Mouse (Mus musculus) embryonic stem cell, embryonic (primary cell): Measurements from ENCODE around the gene Hspb8.

Source experiments
- CTCF ChIA-PET, 4 experiments: fragments of 300-600 bp in 2 of 4; fragments of 350-600 bp in 2 of 4; sonication (Branson Sonifier 250); formaldehyde crosslinking; loops; one replicate each; lab custom pipeline; 2022; ENCODE audit warnings: inconsistent platforms in 2 of 4; lab: Charles Lee
- POLR2A ChIA-PET, 4 experiments: fragments of 300-600 bp in 2 of 4; fragments of 350-600 bp in 2 of 4; sonication (Branson Sonifier 250); formaldehyde crosslinking; loops; one replicate each; lab custom pipeline; 2022; ENCODE audit warnings: antibody characterized with exemption in 4 of 4, inconsistent platforms in 1 of 4; lab: Charles Lee

Hspb8 gene

DNA sequence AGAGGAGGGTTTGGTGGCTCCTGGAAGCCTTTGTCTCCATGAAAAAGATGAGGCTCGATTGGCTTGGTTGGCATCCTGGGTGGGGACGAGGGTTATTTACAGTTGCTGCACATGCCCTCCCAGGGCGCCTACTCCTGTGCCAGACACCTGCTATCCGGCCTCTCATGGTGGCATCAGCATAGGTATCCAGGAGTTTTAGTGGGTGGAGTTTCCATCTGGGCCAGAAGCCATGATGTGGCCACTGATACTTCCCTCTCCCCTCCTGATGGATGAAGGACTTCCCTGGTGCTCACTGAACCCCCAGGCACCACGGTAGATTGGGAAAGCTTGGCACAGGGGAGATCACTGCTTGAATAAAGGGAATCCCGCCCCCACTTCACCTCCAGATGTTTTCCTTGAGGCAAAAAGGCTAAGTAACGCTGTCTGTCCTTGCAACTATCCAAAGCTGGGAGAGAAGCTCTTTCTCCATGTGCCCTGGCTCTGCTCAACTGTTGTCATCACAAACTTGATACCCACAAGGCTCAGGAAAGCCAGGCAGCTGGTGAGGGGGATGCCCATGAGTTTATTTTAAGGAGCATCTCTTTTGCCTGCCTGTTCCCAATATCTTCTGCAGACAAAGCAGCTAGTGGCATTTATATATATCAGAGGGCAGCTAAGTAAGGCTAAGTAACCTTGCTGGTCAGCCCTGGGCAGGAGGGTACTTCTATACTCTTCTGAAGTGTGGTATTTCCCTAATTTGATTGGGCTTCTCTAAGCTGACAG is 20.2 kb upstream of the Hspb8 start:
- POLR2A ChIA-PET = interaction anchor here in 3 of 4 experiments (0.5 to 3.9 kb wide), 31 partner anchors 9 to 389 kb away, joined by 3 to 60 read pairs (median 5); partner anchors contain the start of gene Hspb8 (in 1 of the 3)
- CTCF ChIA-PET = interaction anchor here in 3 of 4 experiments (0.5 to 1.7 kb wide), 5 partner anchors 10 to 55 kb away, joined by 3 to 7 read pairs (median 4); no protein-coding TSS in a partner anchor

DNA sequence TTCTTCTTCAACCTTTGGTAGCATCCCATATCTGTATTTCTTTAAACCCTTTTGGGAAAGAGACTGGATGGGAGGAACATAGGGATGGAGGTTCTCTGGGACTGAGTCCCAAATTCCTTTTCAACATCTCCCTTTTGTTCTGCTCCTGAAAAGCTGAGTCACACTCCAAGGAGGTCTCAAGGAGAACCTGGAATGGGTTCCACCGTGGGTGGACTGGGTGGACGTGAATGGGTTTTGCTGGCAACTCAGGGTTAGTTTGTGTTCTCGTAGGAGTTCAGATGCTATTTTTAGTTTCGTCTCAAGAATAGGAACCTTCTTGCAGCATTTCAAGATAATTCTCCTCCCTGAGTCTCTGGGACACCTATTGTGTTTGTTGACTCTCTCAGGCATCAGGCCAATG is 17.6 kb upstream of the Hspb8 start:
- ChIA-PET CTCF (interaction anchor here in 2 of 4 experiments (0.5 to 0.7 kb wide), 2 partner anchors 21 to 22 kb away, joined by 3 read pairs; no protein-coding TSS in a partner anchor), POLR2A (interaction anchor here in 3 of 4 experiments (0.6 to 6.5 kb wide), 8 partner anchors 9 to 40 kb away, joined by 3 to 110 read pairs (median 39); partner anchors contain the start of gene Hspb8 (in 3 of the 3))

DNA sequence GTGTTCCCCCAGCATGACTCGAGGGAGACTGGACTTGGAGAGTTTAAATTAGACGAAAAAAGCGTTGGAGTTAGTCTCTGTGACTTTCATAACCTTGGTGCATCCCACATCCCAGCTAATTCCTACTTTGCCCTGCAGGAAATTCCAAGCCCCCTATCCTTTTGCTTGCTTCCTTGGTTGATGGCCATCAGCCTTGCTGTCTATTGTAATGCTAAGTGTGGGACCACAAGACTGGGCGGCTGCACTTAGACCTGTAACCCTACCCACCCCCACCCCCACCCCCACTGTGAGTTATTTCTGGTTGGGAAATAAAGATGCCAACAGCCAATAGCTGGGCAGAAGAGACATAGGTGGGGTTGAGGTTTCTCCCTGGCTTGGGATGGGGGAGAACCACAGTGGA is 15.7 kb upstream of the Hspb8 start:
- POLR2A ChIA-PET = interaction anchor here (0.6 to 6.5 kb wide), 59 partner anchors 7 to 1711 kb away, joined by 3 to 110 read pairs (median 7); partner anchors contain the start of gene Hspb8 (in 3 of the 4)
- CTCF ChIA-PET = interaction anchor here in 3 of 4 experiments (0.6 to 2.0 kb wide), 9 partner anchors 9 to 407 kb away, joined by 3 to 7 read pairs (median 3); no protein-coding TSS in a partner anchor

DNA sequence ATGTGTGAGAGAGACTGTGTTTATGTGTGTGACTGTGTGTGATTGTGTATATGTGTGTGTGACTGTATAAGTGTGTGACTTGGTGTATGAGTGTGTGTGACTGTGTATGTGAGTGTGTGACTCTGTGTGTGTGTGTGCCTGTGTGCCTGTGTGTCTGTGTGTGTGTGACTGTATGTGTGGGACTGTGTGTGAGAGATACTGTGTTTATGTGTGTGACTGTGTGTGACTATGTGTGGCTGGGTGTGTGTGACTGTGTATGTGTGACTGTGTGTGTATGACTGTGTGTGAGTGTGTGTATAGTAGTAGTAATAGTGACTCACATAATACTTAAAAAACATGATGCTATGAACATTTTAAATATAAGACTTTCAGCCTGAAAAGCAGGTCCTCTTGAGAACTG is 13.5 kb upstream of the Hspb8 start:
- ChIA-PET CTCF (no interaction called here), POLR2A (interaction anchor here in 3 of 4 experiments (1.7 to 8.5 kb wide), 7 partner anchors 10 to 27 kb away, joined by 11 to 182 read pairs (median 90); partner anchors contain the start of gene Hspb8 (in 3 of the 3))

DNA sequence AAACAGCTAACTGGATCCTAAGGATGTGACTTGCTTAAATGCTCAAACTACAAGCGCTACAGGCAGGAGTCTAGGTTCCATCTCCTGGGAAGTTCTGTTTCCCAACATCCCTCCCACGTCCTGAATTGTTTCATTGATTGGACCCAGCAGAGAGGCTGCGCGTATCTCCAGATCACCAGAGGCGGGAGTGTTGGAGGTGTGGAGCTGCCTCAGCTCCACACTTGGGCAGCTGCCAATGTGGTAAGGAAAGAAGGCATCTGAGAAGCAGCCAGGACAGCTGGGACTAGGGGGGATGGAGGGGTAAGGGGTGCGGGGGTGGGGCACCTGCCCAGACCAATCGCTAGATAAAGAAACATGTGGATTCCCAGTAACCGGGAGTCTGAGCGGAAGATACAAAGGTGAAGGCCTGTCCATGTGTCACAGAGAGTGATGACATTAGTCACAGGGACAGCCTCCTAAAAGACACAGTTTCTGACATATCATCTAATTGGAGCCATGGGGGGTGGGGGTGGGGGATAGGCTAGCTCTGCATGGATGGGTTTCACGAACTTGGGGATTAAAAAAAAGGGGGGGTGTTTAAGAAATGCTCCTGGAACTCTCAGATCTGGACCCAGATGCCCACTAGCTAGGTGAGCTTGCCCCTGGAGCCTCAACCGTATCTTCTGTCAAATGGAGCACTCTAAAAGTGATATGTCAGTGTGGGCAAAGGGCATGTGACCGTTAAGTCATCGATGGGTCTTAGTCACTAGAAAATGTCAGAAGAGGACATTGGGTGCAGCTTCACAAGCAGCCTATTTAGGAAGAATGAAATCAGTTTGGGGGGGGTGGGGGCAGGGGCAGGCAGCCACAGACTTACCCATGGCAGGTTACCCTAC is 12.5 kb upstream of the Hspb8 start:
- CTCF ChIA-PET = interaction anchor here in 1 of 4 experiments (0.7 kb wide), 1 partner anchor 147 kb away, joined by 4 read pairs; no protein-coding TSS in a partner anchor
- POLR2A ChIA-PET = interaction anchor here in 3 of 4 experiments (0.5 to 8.5 kb wide), 27 partner anchors 8 to 1219 kb away, joined by 3 to 182 read pairs (median 9); partner anchors contain the start of gene Hspb8 (in 3 of the 3)

DNA sequence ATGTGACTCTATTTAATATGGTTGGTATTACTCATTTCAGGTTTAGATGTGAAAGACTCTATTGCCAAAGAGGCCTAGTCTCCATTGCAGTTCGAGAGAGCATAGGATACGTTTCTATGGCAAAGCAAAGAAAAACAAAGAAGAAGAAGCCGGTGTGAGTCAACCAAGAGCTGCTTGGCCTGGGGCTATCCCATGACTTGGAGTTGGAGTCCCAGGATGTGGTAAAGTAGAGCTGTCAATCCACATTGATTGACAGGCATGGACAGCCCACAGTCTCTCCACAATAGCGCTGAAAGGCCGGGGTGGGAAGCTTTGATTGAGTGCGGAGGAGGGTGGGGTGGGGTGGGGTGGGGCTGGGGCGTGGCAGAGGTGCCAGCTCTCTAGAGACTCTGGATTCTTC is 10.2 kb upstream of the Hspb8 start:
- ChIA-PET CTCF (interaction anchor here in 3 of 4 experiments (0.6 to 1.8 kb wide), 8 partner anchors 11 to 45 kb away, joined by 3 to 7 read pairs (median 4); no protein-coding TSS in a partner anchor), POLR2A (interaction anchor here (0.6 to 8.5 kb wide), 45 partner anchors 7 to 942 kb away, joined by 3 to 182 read pairs (median 4); partner anchors contain the start of gene Hspb8 (in 4 of the 4))

DNA sequence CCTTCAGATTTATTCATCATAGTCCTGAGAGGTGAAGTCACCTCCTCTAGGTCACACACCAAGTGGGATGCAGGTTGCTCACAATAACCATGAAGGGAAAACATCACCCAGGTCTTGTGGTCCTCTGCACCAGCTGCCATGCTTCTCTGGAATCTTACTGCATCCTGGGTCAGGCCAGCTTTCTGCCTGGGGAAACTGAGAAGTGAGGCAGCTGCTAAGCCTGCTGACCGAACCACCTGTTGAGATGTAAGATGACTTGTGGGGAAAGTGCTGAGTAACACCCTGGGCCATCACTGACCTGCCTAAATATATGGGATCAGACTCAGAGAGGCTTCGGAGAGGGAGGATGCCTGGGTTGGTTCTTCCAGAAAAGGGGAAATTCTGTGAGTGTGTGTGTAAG is 4.0 kb upstream of the Hspb8 start:
- POLR2A ChIA-PET = interaction anchor here in 3 of 4 experiments (0.6 to 12.2 kb wide), 8 partner anchors 9 to 36 kb away, joined by 3 to 303 read pairs (median 13); no protein-coding TSS in a partner anchor

DNA sequence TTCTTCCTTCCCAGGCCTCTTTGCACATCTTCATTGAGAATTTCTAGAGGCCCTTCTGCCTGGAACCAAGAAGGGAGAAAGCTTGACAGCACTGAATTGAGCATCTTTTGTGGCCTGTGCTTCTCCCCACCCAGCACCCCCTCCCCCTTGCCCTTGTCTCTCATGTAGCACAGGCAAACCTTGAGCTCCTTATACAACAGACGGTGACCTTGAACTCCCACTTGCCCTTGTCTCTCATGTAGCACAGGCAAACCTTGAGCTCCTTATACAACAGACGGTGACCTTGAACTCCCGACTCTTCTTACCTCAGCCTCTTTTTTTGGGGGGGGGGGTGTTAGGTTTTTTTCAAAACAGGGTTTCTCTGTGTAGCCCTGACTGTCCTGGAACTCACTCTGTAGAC is 3.0 kb upstream of the Hspb8 start:
- ChIA-PET CTCF (interaction anchor here (0.6 to 1.2 kb wide), 11 partner anchors 8 to 1315 kb away, joined by 3 to 13 read pairs (median 4); no protein-coding TSS in a partner anchor), POLR2A (interaction anchor here (0.6 to 12.2 kb wide), 38 partner anchors 8 to 147 kb away, joined by 3 to 303 read pairs (median 5); no protein-coding TSS in a partner anchor)

More for the DNA sequence above, 4.0 kb upstream of the Hspb8 start:
- CTCF ChIA-PET = no interaction called here

DNA sequence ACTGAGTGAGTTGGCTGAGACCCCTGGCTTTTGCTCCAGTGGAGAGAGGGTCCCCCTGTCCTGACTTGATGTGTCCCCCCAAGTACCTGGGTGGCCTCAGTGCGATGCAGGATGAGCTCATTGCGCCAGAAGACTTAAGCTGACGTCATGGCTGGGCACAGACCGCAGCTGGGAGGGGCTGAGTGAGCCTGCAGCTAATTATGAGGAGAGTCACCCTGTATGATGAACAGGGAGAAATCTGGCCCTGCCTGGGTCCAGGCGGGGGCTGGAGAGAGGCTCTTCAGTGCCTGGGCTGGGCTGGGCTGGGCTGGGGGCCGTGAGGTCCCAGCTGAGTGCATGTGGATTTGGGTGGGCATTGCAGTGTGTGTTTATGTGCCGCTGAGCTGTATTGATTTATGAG is 2.6 kb upstream of the Hspb8 start:
- CTCF ChIA-PET = interaction anchor here (0.5 to 1.2 kb wide), 12 partner anchors 9 to 1314 kb away, joined by 3 to 13 read pairs (median 4); no protein-coding TSS in a partner anchor
- POLR2A ChIA-PET = interaction anchor here (0.6 to 12.2 kb wide), 38 partner anchors 8 to 363 kb away, joined by 3 to 303 read pairs (median 5); no protein-coding TSS in a partner anchor

DNA sequence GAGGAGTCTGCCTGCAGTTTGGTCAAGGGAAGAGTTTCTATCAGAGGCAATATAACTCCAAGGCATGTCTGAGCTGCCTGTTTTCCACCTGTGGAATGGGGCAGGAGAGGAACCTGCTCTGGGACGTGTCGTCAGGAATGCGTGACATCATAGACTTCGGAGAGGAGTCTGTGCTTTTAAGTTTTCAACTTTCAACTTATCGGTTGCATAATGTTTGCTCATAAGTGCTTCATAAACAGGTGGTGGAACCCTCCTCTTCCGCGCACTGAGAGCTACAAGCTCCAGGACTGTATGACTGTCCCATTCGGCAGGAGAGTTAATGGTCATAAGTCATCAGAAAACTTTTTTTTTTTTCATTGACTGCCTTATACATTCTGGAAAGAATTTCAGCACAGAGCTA is 1.1 kb upstream of the Hspb8 start:
- ChIA-PET POLR2A (interaction anchor here in 3 of 4 experiments (0.6 to 12.2 kb wide), 16 partner anchors 8 to 931 kb away, joined by 3 to 303 read pairs (median 12); no protein-coding TSS in a partner anchor), CTCF (interaction anchor here in 1 of 4 experiments (0.5 kb wide), 1 partner anchor 36 kb away, joined by 4 read pairs; no protein-coding TSS in a partner anchor)

DNA sequence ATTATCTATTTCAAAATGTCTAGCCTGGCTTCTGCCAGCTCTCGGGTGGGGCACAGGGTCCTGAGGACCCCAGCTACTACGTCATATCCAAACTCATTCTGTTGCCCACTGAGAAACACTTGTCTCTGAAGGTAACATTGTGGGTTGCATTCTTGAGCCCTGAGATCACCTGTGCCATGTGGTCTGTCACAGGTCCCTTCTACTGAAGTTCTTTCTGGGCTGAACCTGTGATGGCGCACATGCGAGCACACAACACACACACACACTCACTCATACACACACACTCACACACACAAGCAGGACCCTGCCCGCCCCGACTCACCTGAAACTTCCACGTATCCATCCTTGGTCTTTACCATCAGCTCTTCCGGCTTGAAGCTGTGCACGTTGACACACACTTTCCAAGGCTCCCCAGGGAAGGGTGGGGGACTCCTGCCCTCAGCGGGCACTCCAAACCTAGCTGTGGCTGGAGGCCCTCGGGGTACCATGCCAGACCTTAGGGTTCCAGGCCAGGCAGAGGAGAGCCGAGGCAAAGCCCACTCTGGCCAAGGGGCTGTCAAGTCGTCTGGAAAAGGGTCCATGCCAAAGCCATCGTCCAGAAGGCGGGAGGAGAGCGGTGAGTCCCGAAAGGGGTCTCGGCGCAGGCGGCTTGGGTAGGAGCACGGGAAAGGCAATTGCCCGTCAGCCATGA is 728 bp downstream of the Hspb8 start:
- POLR2A ChIA-PET = interaction anchor here (0.7 to 12.2 kb wide), 47 partner anchors 8 to 398 kb away, joined by 3 to 303 read pairs (median 7); partner anchors contain the start of gene Srrm4 (in 1 of the 4)
- CTCF ChIA-PET = interaction anchor here in 2 of 4 experiments (0.8 to 1.2 kb wide), 2 partner anchors 9 to 12 kb away, joined by 3 read pairs; no protein-coding TSS in a partner anchor

DNA sequence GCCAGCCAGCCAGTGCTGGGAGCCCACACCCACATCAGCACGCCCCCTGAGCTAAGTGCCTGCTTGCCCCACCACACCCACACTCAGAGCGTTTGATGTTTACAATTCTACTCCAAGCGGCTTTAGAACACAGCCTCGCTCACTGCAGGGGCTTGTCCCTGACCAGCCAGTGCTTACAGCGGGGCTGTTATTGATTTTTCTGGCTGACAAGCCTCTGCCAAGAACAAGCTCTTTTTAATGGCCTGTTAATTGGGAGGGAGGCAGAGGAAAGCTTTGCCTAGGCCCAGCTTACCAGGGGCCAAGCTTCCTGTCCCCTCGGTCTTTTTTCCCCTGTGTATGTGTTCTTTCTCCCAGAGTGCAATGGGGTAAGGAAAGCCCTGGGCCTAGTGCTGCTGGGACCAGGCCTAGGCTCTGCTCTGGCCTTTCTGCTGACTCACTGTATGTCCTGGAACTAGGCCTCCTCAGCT is 1.9 kb downstream of the Hspb8 start:
- ChIA-PET CTCF (interaction anchor here in 3 of 4 experiments (0.5 to 1.3 kb wide), 5 partner anchors 10 to 189 kb away, joined by 3 to 7 read pairs (median 3); no protein-coding TSS in a partner anchor), POLR2A (interaction anchor here (0.6 to 12.2 kb wide), 50 partner anchors 9 to 939 kb away, joined by 3 to 303 read pairs (median 5); partner anchors contain the start of gene Wsb2 (in 1 of the 4))

DNA sequence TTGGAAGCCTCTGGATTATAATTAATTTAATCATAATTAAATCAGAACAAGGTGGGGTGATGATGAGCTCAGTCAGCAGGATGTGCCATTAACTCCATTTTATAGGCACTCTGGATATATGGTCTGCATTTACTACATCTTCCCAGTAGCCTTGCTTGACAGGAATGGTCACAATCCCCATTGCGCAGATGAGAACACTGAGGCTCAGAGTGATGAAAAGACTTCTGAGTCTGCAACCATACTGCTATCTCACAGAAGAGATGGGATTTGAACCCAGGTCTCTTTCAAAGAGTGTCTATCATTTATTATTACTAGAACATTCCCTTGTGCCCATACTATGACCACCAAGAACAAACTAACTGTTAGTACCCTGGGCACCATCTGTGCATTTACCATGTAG is 2.5 kb downstream of the Hspb8 start:
- ChIA-PET POLR2A (interaction anchor here (0.6 to 12.2 kb wide), 46 partner anchors 9 to 938 kb away, joined by 3 to 303 read pairs (median 5); partner anchors contain the start of gene Wsb2 (in 1 of the 4)), CTCF (interaction anchor here in 1 of 4 experiments (0.8 to 1.3 kb wide), 2 partner anchors 10 to 189 kb away, joined by 3 read pairs; no protein-coding TSS in a partner anchor)

DNA sequence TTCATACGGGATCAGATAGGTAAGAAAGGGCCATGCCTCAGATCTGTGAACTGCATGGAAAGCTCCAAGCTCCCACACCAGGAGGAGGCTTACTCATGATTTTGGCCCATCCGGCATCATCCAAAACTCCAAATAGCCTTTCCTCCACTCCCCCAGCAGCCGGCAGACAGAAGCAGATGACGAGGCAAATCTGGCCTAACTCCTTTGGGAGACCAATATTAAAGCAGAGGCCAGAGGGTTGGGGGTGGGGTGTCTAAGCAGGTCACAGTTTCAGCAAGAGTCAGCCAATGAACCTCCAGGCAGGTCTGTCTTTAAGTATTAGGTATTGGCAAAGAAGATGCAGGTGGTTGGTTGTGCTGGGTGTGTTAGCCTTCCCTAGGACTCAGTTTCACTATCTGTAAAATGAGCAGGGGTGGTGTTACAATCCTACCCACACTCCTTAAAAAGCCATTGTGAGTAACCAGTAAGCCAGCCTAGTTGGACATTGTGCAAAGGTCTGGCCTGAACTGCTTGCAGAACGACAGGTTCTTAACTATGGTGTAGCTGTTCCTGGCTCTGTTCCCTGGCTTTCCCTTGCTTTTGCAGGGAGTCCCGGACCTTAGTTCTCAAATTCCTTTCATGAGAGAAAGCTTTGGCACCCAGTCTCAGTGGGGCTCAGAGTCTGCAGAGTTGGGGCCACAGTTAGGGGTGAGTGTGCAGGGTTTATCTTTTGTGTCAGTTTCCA is 3.2 kb downstream of the Hspb8 start:
- CTCF ChIA-PET = interaction anchor here in 1 of 4 experiments (0.8 kb wide), 1 partner anchor 9 kb away, joined by 3 read pairs; no protein-coding TSS in a partner anchor
- POLR2A ChIA-PET = interaction anchor here in 3 of 4 experiments (0.6 to 12.2 kb wide), 25 partner anchors 8 to 874 kb away, joined by 3 to 303 read pairs (median 20); no protein-coding TSS in a partner anchor

DNA sequence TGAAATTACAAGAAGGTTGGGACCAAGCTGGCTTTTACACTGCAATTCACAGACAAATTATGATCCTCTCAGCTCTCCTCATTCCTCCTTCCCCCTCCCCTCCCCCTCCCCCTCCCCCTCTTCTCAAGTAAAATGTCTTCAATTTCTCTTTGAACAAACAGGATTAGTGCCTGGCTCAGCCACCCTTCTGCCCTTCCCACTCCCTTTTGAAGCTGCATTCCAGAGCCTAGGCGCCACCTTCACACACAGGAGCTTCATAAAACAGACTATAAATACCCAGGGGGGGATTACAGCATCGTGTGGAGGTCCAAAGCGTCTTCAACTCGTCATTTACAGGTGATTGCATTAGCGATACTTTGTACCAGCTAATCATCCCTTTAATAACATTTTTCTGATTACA is 6.5 kb downstream of the Hspb8 start:
- POLR2A ChIA-PET = interaction anchor here in 3 of 4 experiments (0.7 to 12.2 kb wide), 23 partner anchors 5 to 684 kb away, joined by 3 to 314 read pairs (median 6); partner anchors contain the start of gene Hspb8 (in 1 of the 3)

More for the DNA sequence above, 6.5 kb downstream of the Hspb8 start:
- CTCF ChIA-PET = interaction anchor here in 3 of 4 experiments (0.6 to 1.3 kb wide), 4 partner anchors 9 to 30 kb away, joined by 3 to 5 read pairs (median 4); no protein-coding TSS in a partner anchor
